Mouse (Mus musculus) forebrain, embryonic 12.5 days (tissue): Measurements from ENCODE around the gene Snap29. TPM values are rescaled to one million over a fixed set of nuclear protein-coding genes. Genes with fewer than 3 reads are reported as not detected.

ENCODE experiments used
- ATAC-seq: fragments of 200-750 bp; cut with Nextera tagmentation; 2 replicates; pipeline ENCODE4 v1.8.0; 2017; ENCODE audit warnings: moderate TSS enrichment; ENCODE audit not compliant: low FRiP score
- H3K27ac ChIP-seq: fragments of 300-500 bp; sonication (generic); 2 replicates; pipeline ENCODE4 v1.5.1; 2016; ENCODE audit warnings: mild to moderate bottlenecking
- H3K27me3 ChIP-seq: fragments of 300-500 bp; sonication (generic); 2 replicates; pipeline ENCODE4 v1.6.1; 2016; ENCODE audit warnings: mild to moderate bottlenecking
- H3K36me3 ChIP-seq: fragments of 300-500 bp; sonication (generic); replicated peaks from 2 replicates; pipeline ENCODE4 v1.6.1; 2016; ENCODE audit warnings: mild to moderate bottlenecking
- H3K4me1 ChIP-seq: fragments of 300-500 bp; sonication (generic); 2 replicates; pipeline ENCODE4 v1.6.1; 2016
- H3K4me2 ChIP-seq: fragments of 300-500 bp; sonication (generic); 2 replicates; pipeline ENCODE4 v1.6.1; 2016; ENCODE audit warnings: mild to moderate bottlenecking, moderate library complexity
- H3K4me3 ChIP-seq: fragments of 300-500 bp; sonication (generic); replicated peaks from 2 replicates; pipeline ENCODE4 v1.5.1; 2016; ENCODE audit warnings: mild to moderate bottlenecking
- H3K9ac ChIP-seq: fragments of 300-500 bp; sonication (generic); 2 replicates; pipeline ENCODE4 v1.6.1; 2016; ENCODE audit warnings: mild to moderate bottlenecking
- H3K9me3 ChIP-seq: fragments of 300-500 bp; sonication (generic); 2 replicates; pipeline ENCODE4 v1.6.1; 2016
- WGBS: fragments of 180-500 bp; shearing (Covaris S2); methylation state at CpG from one replicate; pipeline ENCODE4 v1.1.7; 2016; 5-methylcytosine and 5-hydroxymethylcytosine counted together
- polyA plus RNA-seq: library from polyadenylated mRNA; unstranded; fragments of >200 nt; fragmentation: Nextera tagmentation; extraction: Ambion mirVana; gene quantifications from 2 replicates; pipeline ENCODE4 v1.2.1, GENCODE M21; 2016

Gene Snap29
- polyA plus RNA-seq = 15.5 and 16.9 TPM in 2 replicates

DNA sequence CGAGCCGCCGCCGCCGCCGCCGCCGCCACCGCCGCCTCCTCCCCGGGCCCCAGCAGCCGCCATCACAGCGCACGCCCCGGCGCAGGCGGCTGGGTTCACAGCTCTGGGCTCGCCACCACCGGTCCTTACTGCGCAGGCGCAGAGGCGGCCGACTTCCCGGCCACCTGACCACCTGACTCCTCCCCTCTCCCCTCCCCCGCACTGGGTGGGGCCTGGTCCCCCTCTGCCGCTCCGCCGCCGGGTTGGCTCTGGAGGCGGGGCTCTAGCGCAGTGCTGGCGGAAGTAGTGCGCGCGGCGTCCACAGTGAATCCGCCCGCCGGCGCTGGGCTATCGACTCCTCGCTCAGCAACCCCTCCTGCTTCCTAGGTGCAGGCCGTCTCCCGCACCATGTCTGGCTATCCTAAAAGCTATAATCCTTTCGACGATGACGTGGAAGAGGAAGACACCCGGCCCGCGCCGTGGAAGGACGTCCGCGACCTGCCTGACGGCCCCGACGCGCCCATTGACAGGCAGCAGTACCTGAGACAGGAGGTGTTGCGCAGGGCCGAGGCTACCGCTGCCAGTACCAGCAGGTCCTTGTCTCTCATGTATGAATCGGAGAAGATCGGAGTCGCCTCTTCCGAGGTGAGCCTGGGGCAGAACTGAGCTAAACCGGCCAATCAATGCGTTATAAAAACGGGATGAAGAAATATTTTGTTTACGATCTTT, at the start of gene Snap29, which contains the start of gene Pi4ka:
TSS of gene Snap29 (plus strand) at position 251 of the 708 bp plus-strand sequence.
TSS of gene Pi4ka (minus strand) at position 579 of the 708 bp plus-strand sequence.
- H3K27me3 ChIP-seq = no peaks in the 10 kb centered on the region
- H3K27ac ChIP-seq = peak within 1 kb of the TSS; percentile 87
- peaks cover 22% of the 10 kb centered on the region for H3K4me1 ChIP-seq
- H3K4me3 ChIP-seq = peak within 1 kb of the TSS; percentile 74
- peak within 1 kb of the TSS; percentile 80 for H3K9ac ChIP-seq
- H3K4me2 ChIP-seq = peak within 1 kb of the TSS; percentile 66
- WGBS = under 1% methylated on average over 61 of the region's 69 CpGs
- H3K9me3 ChIP-seq = no peaks in the 10 kb centered on the region
- peak; percentile 98 for ATAC-seq
- H3K36me3 ChIP-seq = no peaks in the 10 kb centered on the region; the same call in 1 of the 2 replicates

GRCm38 (mm10) chr16:17356031-17356430, 49.8 kb upstream of the Snap29 start:
- H3K27ac ChIP-seq = no peak overlapping the region
- H3K4me1 ChIP-seq = no peaks in the 10 kb centered on the region
- 88% methylated on average over 6 of the region's 6 CpGs for WGBS
- ATAC-seq = no peak
- H3K4me2 ChIP-seq = no peak overlapping the region
- H3K27me3 ChIP-seq = no peaks in the 10 kb centered on the region
- peaks cover 53% of the 10 kb centered on the region for H3K36me3 ChIP-seq
- no peak overlapping the region for H3K4me3 ChIP-seq
- H3K9me3 ChIP-seq = no peaks in the 10 kb centered on the region
- H3K9ac ChIP-seq = no peak overlapping the region

GRCm38 (mm10) chr16:17358787-17359186, 47.0 kb upstream of the Snap29 start:
- Histone ChIP-seq H3K4me3 (no peak overlapping the region), H3K9ac (no peak overlapping the region), H3K27me3 (no peaks in the 10 kb centered on the region), H3K36me3 (peaks cover 50% of the 10 kb centered on the region), H3K4me2 (no peak overlapping the region), H3K9me3 (no peaks in the 10 kb centered on the region), H3K4me1 (no peaks in the 10 kb centered on the region), H3K27ac (no peak overlapping the region)
- 98% methylated on average over 4 of the region's 4 CpGs for WGBS
- ATAC-seq = no peak

DNA sequence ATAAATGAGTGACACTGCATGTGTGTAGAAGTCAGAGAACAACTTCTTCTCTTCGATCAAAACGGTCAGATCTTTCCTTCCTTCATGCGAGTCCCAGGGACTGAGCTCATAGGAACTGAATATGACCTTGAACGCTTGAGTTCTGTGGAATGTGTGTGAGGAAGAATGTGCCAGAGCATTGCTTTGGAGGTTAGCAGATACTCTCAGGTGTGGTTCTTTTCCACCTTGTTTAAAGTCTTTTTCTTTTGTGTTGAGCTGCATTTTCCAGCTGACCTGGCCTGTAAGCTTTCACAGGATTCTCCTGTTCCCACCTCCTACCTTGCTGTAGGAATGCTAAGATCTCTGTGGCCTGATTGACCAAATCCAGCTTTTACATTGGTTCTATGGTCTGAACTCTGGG, 23.5 kb upstream of the Snap29 start:
- WGBS = 92% methylated on average over 4 of the region's 4 CpGs
- H3K4me2 ChIP-seq = no peak overlapping the region
- no peak overlapping the region for H3K27ac ChIP-seq
- H3K9me3 ChIP-seq = no peaks in the 10 kb centered on the region
- H3K9ac ChIP-seq = no peak overlapping the region
- H3K4me3 ChIP-seq = no peak overlapping the region
- no peaks in the 10 kb centered on the region for H3K4me1 ChIP-seq
- H3K36me3 ChIP-seq = peaks cover 33% of the 10 kb centered on the region
- no peaks in the 10 kb centered on the region for H3K27me3 ChIP-seq
- ATAC-seq = no peak

DNA sequence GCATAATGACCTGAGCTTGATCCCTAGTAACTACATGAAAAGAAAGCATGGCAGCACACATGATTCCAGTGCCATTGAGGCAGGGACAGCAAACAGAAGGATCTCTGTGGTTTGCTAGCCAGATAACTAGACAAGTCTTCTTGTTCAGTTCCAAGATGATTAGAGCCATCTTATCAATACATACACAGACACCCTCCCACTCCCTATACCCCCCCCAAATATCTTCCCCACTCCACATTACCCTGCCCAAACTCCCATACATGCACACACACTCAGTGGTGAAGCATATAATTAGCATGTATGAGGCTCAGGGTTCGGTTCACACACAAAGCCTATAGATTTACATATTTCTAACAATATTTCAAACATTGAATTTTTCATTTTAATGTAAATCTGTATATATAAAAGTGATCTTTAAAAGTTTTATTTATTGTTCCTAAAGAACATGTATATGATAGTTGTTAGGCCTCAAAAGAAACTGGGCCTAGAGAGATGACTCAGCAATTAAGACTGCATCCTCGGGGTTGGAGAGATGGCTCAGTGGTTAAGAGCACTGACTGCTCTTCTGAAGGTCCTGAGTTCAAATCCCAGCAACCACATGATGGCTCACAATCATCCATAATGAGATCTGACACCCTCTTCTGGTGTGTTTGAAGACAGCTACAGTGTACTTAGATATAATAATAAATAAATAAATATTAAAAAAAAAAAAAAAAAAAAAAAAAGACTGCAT, 22.0 kb upstream of the Snap29 start:
- Histone ChIP-seq H3K9me3 (no peaks in the 10 kb centered on the region), H3K9ac (no peak overlapping the region), H3K4me3 (no peak overlapping the region), H3K4me1 (no peaks in the 10 kb centered on the region), H3K4me2 (no peak overlapping the region), H3K27ac (no peak overlapping the region), H3K27me3 (no peaks in the 10 kb centered on the region), H3K36me3 (peaks cover 25% of the 10 kb centered on the region)
- ATAC-seq = no peak
- WGBS = 87% methylated on average over 2 of the region's 2 CpGs

GRCm38 (mm10) chr16:17392784-17393183, 13.0 kb upstream of the Snap29 start:
- no peak overlapping the region for H3K4me3 ChIP-seq
- no peak overlapping the region for H3K27ac ChIP-seq
- H3K9ac ChIP-seq = no peak overlapping the region
- no peaks in the 10 kb centered on the region for H3K27me3 ChIP-seq
- 83% methylated on average over 4 of the region's 4 CpGs for WGBS
- ATAC-seq = no peak
- no peaks in the 10 kb centered on the region; the same call in 1 of the 2 replicates for H3K4me1 ChIP-seq
- peaks cover 7% of the 10 kb centered on the region; the same call in 1 of the 2 replicates for H3K36me3 ChIP-seq
- no peaks in the 10 kb centered on the region for H3K9me3 ChIP-seq
- no peak overlapping the region for H3K4me2 ChIP-seq

DNA sequence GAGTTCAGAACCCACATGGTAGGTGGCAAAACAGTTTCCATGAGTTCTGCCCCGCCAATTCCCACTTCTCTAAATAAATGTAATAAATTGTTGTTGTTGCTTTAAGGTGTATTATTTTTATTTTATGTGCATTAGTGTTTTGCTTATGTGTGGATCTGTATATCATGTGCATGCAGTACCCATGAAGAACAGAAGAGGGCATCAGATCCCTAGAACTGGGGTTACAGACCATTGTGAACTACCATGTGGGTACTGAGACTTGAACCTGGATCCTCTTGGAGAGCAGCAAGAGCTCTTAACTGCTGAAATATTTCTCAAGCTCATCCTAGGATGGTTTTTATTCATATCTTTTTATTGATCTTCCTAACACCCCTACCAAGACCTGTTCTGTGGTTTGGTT, 2.9 kb upstream of the Snap29 start:
- Histone ChIP-seq H3K9ac (no peak overlapping the region), H3K4me2 (no peak overlapping the region), H3K4me3 (no peak overlapping the region), H3K4me1 (peaks cover 22% of the 10 kb centered on the region), H3K36me3 (no peaks in the 10 kb centered on the region; the same call in 1 of the 2 replicates), H3K9me3 (no peaks in the 10 kb centered on the region), H3K27me3 (no peaks in the 10 kb centered on the region), H3K27ac (no peak overlapping the region)
- 73% methylated on average over 1 of the region's 1 CpGs for WGBS
- no peak for ATAC-seq

GRCm38 (mm10) chr16:17405271-17405696, 502 bp upstream of the Snap29 start:
- Histone ChIP-seq H3K9ac (peak overlapping the region; percentile 80), H3K4me1 (peaks cover 22% of the 10 kb centered on the region), H3K36me3 (no peaks in the 10 kb centered on the region; the same call in 1 of the 2 replicates), H3K9me3 (no peaks in the 10 kb centered on the region), H3K4me2 (peak overlapping the region; percentile 66), H3K4me3 (peak overlapping the region; percentile 74), H3K27me3 (no peaks in the 10 kb centered on the region), H3K27ac (peak overlapping the region; percentile 87)
- ATAC-seq = peak; percentile 87
- WGBS = under 1% methylated on average over 22 of the region's 22 CpGs

GRCm38 (mm10) chr16:17406512-17407231, 886 bp downstream of the Snap29 start:
- H3K9ac ChIP-seq = peak overlapping the region; percentile 80
- H3K27me3 ChIP-seq = no peaks in the 10 kb centered on the region
- peak overlapping the region; percentile 66 for H3K4me2 ChIP-seq
- H3K9me3 ChIP-seq = no peaks in the 10 kb centered on the region
- H3K4me1 ChIP-seq = peaks cover 22% of the 10 kb centered on the region
- H3K27ac ChIP-seq = no peak overlapping the region
- ATAC-seq = no peak
- WGBS = 40% methylated on average over 9 of the region's 9 CpGs
- H3K36me3 ChIP-seq = no peaks in the 10 kb centered on the region; the same call in 1 of the 2 replicates
- H3K4me3 ChIP-seq = peak overlapping the region; percentile 74

- no peak overlapping the region for H3K4me2 ChIP-seq
- H3K27me3 ChIP-seq = no peaks in the 10 kb centered on the region
- 89% methylated on average over 2 of the region's 2 CpGs for WGBS
- no peak overlapping the region for H3K4me3 ChIP-seq
- no peaks in the 10 kb centered on the region for H3K9me3 ChIP-seq
- no peak overlapping the region for H3K9ac ChIP-seq
- no peak overlapping the region for H3K27ac ChIP-seq
- ATAC-seq = no peak
- no peaks in the 10 kb centered on the region for H3K36me3 ChIP-seq
- peaks cover 20% of the 10 kb centered on the region for H3K4me1 ChIP-seq
These were observed 3.3 kb downstream of the Snap29 start for GRCm38 (mm10) chr16:17409046-17409445.

GRCm38 (mm10) chr16:17410209-17410608, 4.4 kb downstream of the Snap29 start:
- WGBS = 79% methylated on average over 4 of the region's 4 CpGs
- no peaks in the 10 kb centered on the region for H3K27me3 ChIP-seq
- ATAC-seq = no peak
- H3K36me3 ChIP-seq = no peaks in the 10 kb centered on the region
- no peak overlapping the region for H3K9ac ChIP-seq
- no peak overlapping the region for H3K4me3 ChIP-seq
- no peaks in the 10 kb centered on the region for H3K9me3 ChIP-seq
- H3K4me2 ChIP-seq = no peak overlapping the region
- no peak overlapping the region for H3K27ac ChIP-seq
- peaks cover 8% of the 10 kb centered on the region for H3K4me1 ChIP-seq

GRCm38 (mm10) chr16:17423021-17423420, 17.2 kb downstream of the Snap29 start:
- Histone ChIP-seq H3K4me2 (no peak overlapping the region), H3K4me1 (no peaks in the 10 kb centered on the region), H3K9me3 (no peaks in the 10 kb centered on the region), H3K36me3 (peaks cover 49% of the 10 kb centered on the region), H3K27ac (no peak overlapping the region), H3K27me3 (no peaks in the 10 kb centered on the region), H3K9ac (no peak overlapping the region), H3K4me3 (no peak overlapping the region)
- WGBS = 77% methylated on average over 3 of the region's 3 CpGs
- ATAC-seq = no peak
